Mouse (Mus musculus) erythroblast, embryonic 14.5 days (primary cell): ENCODE data around the gene Mrpl28. TPM values are rescaled to one million over a fixed set of nuclear protein-coding genes. Genes with fewer than 3 reads are reported as not detected.
"Not testable (repeated sequence)": the region's sequence is repeated elsewhere in the genome, so short reads cannot be mapped to it uniquely, and the experiment has no call there.

Source experiments
- H3K27me3 ChIP-seq: 2 replicates; pipeline ENCODE4 v1.6.1; 2012; ENCODE audit warnings: inconsistent platforms; ENCODE audit not compliant: control insufficient read depth
- H3K36me3 ChIP-seq: 2 replicates; pipeline ENCODE4 v1.6.1; 2012; ENCODE audit warnings: mild to moderate bottlenecking, inconsistent platforms; ENCODE audit not compliant: control insufficient read depth
- H3K4me1 ChIP-seq: 2 replicates; pipeline ENCODE4 v1.6.1; 2012; ENCODE audit warnings: inconsistent platforms; ENCODE audit not compliant: control insufficient read depth
- H3K4me3 ChIP-seq: replicated peaks from 2 replicates; pipeline ENCODE3; 2012; ENCODE audit warnings: moderate library complexity, mild to moderate bottlenecking, inconsistent platforms
- H3K9me3 ChIP-seq: 2 replicates; pipeline ENCODE4 v1.6.1; 2012; ENCODE audit warnings: low read length, inconsistent platforms, mixed read lengths; ENCODE audit not compliant: control insufficient read depth
- GATA1 ChIP-seq: IDR thresholded peaks from 2 replicates; pipeline ENCODE4 v1.6.1; 2012; ENCODE audit warnings: low read length, inconsistent platforms, mixed read lengths
- TAL1 ChIP-seq: IDR thresholded peaks from 3 replicates; pipeline ENCODE4 v1.6.1; 2012; ENCODE audit warnings: low read length, inconsistent platforms, mixed read lengths
- polyA plus RNA-seq: library from polyadenylated mRNA; stranded (reverse); fragments of >175 nt; gene quantifications from 2 replicates; pipeline ENCODE4 v1.2.3, GENCODE M21; 2012

The Mrpl28 gene
- polyA plus RNA-seq, 1 experiment: 31.6 TPM

- Histone ChIP-seq H3K27me3 (no peaks in the 10 kb centered on the region; the same call in 1 of the 2 replicates), H3K4me1 (peaks cover 22% of the 10 kb centered on the region), H3K4me3 (no peak overlapping the region), H3K9me3 (no peaks in the 10 kb centered on the region), H3K36me3 (no peaks in the 10 kb centered on the region)
- no peak for TF ChIP-seq TAL1
- TF ChIP-seq GATA1: no peak
Observed at GRCm38 (mm10) chr17:26100166-26100565, 23.1 kb upstream of the Mrpl28 start.

GRCm38 (mm10) chr17:26101478-26101877, 21.8 kb upstream of the Mrpl28 start:
- no peak for TF ChIP-seq GATA1
- no peak for TF ChIP-seq TAL1

GRCm38 (mm10) chr17:26105619-26106018, 17.7 kb upstream of the Mrpl28 start:
- Histone ChIP-seq H3K4me1 (peaks cover 8% of the 10 kb centered on the region), H3K27me3 (peaks cover 13% of the 10 kb centered on the region)

More at GRCm38 (mm10) chr17:26101478-26101877, 21.8 kb upstream of the Mrpl28 start:
- Histone ChIP-seq H3K27me3 (no peaks in the 10 kb centered on the region; the same call in 1 of the 2 replicates), H3K4me3 (no peak overlapping the region), H3K9me3 (no peaks in the 10 kb centered on the region), H3K4me1 (peaks cover 13% of the 10 kb centered on the region), H3K36me3 (no peaks in the 10 kb centered on the region)

GRCm38 (mm10) chr17:26110156-26110555, 13.1 kb upstream of the Mrpl28 start:
- Histone ChIP-seq H3K27me3 (peaks cover 59% of the 10 kb centered on the region), H3K4me3 (no peak overlapping the region), H3K36me3 (no peaks in the 10 kb centered on the region), H3K4me1 (peaks cover 18% of the 10 kb centered on the region), H3K9me3 (no peaks in the 10 kb centered on the region)
- TF ChIP-seq GATA1: no peak
- TF ChIP-seq TAL1: no peak

More at GRCm38 (mm10) chr17:26105619-26106018, 17.7 kb upstream of the Mrpl28 start:
- H3K9me3 ChIP-seq: no peaks in the 10 kb centered on the region
- H3K4me3 ChIP-seq: no peak overlapping the region
- TF ChIP-seq TAL1 (no peak), GATA1 (no peak)
- H3K36me3 ChIP-seq: no peaks in the 10 kb centered on the region

GRCm38 (mm10) chr17:26111024-26111423, 12.3 kb upstream of the Mrpl28 start:
- Histone ChIP-seq H3K36me3 (no peaks in the 10 kb centered on the region), H3K27me3 (peaks cover 67% of the 10 kb centered on the region), H3K4me1 (peaks cover 18% of the 10 kb centered on the region), H3K9me3 (no peaks in the 10 kb centered on the region), H3K4me3 (no peak overlapping the region)
- TF ChIP-seq TAL1: no peak
- TF ChIP-seq GATA1: no peak

- Histone ChIP-seq H3K36me3 (no peaks in the 10 kb centered on the region), H3K4me3 (no peak overlapping the region), H3K9me3 (no peaks in the 10 kb centered on the region), H3K27me3 (peaks cover 71% of the 10 kb centered on the region), H3K4me1 (peaks cover 18% of the 10 kb centered on the region)
- TF ChIP-seq GATA1 (no peak), TAL1 (no peak)
Observed at GRCm38 (mm10) chr17:26111722-26112121, 11.6 kb upstream of the Mrpl28 start.

GRCm38 (mm10) chr17:26112751-26113150, 10.5 kb upstream of the Mrpl28 start:
- H3K27me3 ChIP-seq: peaks cover 76% of the 10 kb centered on the region

GRCm38 (mm10) chr17:26113181-26113948, 9.9 kb upstream of the Mrpl28 start, which contains the start of gene Tmem8:
Gene Tmem8 (plus strand): TSS chr17:26113299.
- TF ChIP-seq TAL1 (no peak), GATA1 (no peak)
- H3K4me3 ChIP-seq: peak within 1 kb of the TSS; percentile 71
- H3K36me3 ChIP-seq: no peaks in the 10 kb centered on the region
- H3K9me3 ChIP-seq: no peaks in the 10 kb centered on the region
- H3K27me3 ChIP-seq: peaks cover 76% of the 10 kb centered on the region
- peaks cover 18% of the 10 kb centered on the region for H3K4me1 ChIP-seq

More at GRCm38 (mm10) chr17:26112751-26113150, 10.5 kb upstream of the Mrpl28 start:
- Histone ChIP-seq H3K4me1 (peaks cover 18% of the 10 kb centered on the region), H3K9me3 (no peaks in the 10 kb centered on the region), H3K4me3 (peak overlapping the region; percentile 71), H3K36me3 (no peaks in the 10 kb centered on the region)
- TF ChIP-seq GATA1 (no peak), TAL1 (no peak)

GRCm38 (mm10) chr17:26114061-26114460, 9.2 kb upstream of the Mrpl28 start:
- no peaks in the 10 kb centered on the region for H3K36me3 ChIP-seq
- TF ChIP-seq GATA1: no peak
- no peak for TF ChIP-seq TAL1
- H3K27me3 ChIP-seq: peaks cover 74% of the 10 kb centered on the region
- peaks cover 18% of the 10 kb centered on the region for H3K4me1 ChIP-seq
- H3K4me3 ChIP-seq: peak overlapping the region; percentile 71
- no peaks in the 10 kb centered on the region for H3K9me3 ChIP-seq

GRCm38 (mm10) chr17:26114461-26114860, 8.8 kb upstream of the Mrpl28 start:
- not testable (repeated sequence) for H3K36me3 ChIP-seq, H3K4me3 ChIP-seq, H3K9me3 ChIP-seq
- Histone ChIP-seq H3K4me1 (peaks cover 18% of the 10 kb centered on the region), H3K27me3 (peaks cover 71% of the 10 kb centered on the region)
